Mouse (Mus musculus): ENCODE measurements at regions not wholly inside any gene's neighbourhood (a gene's known extent, or its start where the extent isn't known, plus 50 kb on each side); places are given as distances from the start of the nearest gene placed in this dataset.
A peak's percentile ranks its signal among the peaks of the same experiment; 100 is the strongest.

DNA sequence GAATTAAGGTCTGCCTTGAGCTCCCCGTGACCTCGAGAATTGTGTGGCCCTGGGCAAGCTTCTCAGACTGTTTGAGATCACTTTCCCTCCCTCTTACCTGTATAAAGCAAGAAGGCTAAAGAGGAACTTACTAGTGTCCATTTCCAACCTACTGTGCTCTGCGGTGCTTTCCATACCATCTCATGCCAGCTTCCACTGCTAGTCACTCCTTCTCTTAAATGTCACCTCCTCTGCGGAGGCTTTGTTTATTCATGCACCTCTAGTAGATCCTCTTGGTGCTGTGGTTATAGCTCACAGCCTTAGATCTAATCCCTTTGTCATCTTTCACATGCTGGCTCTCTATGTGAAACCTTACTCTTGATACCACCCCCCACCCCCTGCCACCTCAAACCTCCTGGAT lies 2310.3 kb upstream of the Lrrc6 start:
- DNase-seq (ENCODE audit: low spot score) = no peak

DNA sequence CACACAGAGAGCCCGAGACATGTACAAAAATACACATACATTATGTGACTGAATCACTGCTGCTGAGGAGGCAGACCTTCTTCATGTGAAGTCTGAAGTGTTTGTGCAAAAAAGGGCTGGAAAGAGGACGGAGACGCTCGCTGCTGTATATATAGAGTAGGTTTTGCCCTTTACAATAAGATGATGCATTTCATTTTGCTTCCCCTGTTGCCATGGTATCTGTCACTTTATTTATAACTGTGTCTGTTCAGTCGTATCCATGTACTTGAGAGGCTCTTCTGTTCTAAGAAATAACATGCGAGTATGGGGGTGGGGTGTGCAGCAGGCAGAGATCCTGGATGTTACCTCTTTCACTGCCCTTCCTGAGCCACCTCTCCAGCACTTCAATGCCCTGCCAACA lies 2309.9 kb upstream of the Lrrc6 start:
- no peak for DNase-seq (ENCODE audit: low spot score)

DNA sequence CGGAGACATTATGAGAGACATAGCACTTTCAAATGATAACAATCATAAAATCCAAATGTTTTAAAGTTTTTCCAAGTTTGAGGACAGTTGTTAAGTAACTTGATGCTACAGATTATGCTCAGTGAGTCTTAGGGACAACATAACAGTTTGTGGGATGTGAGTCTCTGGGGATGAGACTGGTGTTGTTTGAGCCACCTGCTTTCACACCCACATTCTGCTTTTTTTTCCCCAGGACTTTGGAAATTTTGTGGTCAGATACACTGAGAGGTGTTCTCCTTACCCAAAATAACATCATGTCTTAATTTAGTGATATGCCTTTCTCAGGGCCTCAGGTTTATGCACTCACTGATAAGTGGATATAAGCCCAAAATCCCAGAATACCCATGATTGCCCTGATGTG lies 2307.5 kb upstream of the Lrrc6 start:
- DNase-seq (ENCODE audit: low spot score) = no peak

DNA sequence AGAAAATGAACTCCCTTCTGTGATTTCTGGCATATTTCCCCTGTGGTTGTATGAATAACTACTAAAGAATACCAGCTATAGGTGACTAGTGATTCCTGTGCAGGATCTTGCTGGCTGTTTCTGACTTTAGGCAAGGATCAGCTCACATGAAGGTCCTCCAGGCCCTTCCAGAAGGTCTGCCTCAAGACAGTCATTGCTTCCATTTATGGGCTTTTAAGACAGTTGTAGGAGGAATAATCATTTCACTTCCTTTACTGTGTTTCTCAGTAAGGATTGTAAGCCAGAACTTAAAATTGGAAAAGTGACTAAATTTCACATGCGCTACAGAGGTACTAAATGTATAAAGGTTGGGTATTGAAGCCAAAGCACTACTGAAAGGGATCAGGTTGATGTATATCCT lies 2303.5 kb upstream of the Lrrc6 start:
- no peak for DNase-seq (ENCODE audit: low spot score)

DNA sequence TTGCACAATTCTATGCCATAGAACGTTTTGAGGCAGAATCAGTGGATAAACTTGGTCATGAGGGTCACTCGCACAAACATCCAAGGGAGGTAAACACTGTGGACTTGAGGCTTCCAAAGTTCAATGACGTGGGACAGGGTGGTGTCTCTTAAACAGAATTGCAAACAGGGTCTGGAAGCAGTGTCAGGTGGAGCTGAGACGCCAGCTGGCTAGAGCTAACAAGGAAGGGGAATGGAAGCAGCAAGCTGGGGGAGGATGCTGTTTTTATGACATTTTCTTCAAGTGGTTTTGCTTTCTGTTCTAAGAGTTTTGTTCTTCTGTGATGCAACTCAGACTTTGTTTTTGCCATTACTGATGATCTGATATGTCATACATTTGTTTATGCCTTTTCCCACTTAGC lies 2301.1 kb upstream of the Lrrc6 start:
- no peak for DNase-seq (ENCODE audit: low spot score)

DNA sequence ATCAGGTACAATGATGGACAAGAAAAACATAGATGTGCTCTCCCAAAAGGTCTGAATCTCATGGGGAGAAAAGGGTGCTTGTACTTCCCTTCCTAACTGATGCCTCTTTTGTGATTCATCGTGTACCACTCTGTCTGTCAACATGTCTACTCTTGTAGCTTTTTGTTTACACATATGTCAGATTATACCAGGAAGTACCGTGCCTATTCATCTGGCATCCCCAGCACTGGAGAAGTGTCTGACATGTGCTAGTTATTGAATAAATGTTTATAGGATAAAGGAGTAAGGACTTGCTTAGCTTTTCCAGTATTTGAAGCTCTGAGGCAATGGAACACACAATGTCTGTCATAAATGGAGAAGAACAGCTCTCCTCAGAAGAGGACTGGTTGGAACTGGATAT lies 2296.7 kb upstream of the Lrrc6 start:
- DNase-seq (ENCODE audit: low spot score) = no peak

DNA sequence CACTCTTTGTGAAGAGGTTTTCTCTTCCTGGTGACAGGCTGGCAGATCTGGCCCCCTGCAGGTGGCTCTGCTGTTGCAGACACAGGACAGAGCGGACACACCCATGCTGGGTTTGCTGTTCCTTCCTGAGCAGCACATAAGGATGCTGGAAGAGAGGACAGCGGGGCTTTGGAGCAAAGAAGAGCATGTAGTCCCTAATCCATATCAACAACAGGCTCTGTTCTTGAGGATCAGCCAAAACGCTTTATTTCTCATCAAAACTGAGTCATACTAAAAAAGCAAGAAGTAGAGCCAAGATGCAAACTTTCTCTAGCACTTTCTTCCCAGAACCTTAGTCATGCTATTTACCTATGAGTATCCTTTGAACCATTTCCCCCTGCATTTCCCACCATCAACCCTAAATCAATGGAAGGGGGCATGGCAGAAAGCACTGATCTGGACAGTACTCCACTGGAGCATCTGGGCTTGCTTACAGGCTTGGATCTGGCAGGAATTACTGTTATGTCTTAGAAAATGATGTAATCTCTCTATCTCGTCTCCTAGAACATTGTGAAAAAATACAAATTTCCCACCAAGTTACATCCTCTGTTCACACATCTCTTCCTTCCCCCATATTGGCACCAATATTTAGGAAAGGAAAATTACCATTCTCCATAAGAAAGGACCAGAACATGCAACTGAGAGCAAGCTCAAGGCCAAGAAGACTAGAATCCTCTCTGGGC lies 2294.7 kb upstream of the Lrrc6 start:
- no peak for DNase-seq (ENCODE audit: low spot score)

DNA sequence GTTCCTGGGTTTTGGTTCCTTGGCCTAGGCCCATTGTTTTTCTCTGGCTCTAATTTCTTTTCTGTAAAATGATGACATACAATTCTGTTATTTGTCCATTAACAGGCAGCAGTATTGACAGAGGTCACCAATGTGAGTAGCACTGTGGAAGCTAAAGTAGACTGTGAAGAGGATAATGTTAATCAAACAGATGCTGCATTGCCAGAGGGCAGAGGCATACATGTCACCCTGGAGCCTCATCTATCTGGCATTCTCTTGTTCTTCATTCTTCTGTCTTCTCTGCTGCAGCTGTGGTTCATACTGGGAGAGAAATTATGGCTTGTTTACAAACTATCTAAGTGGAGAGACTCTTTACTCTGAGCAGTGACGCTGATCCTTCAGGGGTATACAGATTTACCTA lies 2259.2 kb upstream of the Lrrc6 start:
- no peak for DNase-seq (ENCODE audit: low spot score)

DNA sequence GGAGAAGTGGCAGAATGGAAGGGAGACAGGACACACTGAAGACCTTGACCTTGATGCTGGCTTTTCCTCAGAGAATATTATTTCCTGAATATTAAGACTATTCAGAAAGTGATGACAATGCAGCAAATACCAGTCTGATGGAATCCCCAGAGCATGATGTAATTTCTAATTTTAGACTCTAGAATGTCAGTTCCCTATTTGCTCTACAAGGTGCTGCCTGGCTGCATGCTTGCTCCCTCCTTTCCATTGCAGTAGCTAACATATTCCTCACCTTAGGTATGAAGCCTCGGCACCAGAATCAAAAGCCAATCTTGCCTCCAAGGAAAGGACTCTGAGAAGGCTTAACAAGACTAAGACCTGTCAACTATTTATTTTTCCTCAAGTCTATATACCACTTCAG lies 2254.5 kb upstream of the Lrrc6 start:
- DNase-seq (ENCODE audit: low spot score) = no peak

DNA sequence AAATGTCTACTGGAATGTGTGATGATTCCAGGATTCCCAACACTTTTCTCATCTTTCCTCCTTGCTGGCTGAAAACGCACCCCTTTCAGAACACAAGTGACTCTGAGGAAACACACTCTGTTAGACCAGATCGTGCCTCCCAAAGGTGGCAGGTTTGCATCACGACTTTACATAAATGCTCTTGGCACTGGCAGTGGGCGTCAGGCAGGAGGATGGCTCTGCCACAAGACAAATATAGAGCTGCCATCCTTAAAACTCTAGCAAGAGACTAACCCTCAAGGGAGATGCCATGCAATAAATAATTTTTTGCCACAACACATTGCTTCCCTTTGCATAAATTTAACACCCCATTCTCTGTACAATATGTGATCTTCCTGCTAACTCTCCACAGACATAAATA lies 2254.1 kb upstream of the Lrrc6 start:
- no peak for DNase-seq (ENCODE audit: low spot score)

DNA sequence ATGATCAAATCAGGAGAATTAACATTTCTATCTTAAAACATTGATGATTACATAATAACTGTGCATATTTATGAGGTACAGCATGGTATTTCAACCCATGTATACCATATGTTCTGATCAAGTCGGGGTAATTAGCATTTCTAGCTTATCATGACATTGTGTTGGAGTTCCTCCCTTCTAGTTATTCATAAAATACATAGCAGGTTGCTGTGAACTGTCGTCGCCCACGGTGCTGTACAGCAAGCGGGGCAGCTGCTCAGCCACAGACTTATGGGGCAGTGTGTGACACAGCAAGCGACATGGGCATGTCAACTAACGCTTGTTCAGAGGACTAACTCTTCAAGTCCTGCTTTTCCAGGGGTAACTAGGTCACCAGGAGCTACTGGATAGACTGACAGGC lies 2238.6 kb upstream of the Lrrc6 start:
- DNase-seq (ENCODE audit: low spot score) = no peak

DNA sequence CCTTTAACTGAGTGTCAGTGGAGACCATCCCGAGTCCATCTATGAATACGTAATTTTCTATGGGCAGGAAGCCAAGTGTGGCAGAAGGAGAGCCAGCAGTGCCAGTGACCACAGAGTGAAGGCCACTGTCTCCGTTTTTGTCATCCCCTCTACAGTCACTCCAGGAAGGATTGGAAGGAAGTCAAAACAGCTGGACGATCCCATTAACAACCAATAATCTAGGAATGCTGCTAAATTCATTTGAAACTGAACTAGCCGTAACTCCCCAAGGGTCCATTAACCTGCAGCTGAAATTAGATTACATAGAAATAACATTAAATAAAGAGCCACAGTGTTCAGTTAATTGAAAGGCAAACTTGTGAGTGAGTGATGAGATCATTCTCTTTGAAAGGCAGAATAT lies 2220.5 kb upstream of the Lrrc6 start:
- no peak for DNase-seq (ENCODE audit: low spot score)

DNA sequence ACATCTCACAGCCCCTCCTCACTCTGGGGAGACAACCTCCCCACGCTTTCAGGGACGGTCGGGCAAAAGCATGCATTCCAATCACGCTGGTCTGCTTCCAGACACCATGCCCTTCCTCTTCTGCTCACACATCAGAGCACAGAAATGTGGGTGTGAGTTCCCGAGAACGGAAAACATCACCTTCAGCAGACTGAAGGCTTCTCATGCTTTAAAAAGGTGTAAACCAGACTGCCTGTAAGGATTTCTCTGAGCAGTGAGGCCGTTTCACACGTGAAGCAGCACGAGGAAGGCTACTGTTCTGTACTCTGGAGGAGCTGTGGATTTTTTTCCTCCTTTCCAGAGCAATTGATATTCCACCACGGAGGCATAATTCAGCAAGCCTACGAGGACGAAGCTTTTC lies 2218.8 kb upstream of the Lrrc6 start:
- DNase-seq (ENCODE audit: low spot score) = no peak

DNA sequence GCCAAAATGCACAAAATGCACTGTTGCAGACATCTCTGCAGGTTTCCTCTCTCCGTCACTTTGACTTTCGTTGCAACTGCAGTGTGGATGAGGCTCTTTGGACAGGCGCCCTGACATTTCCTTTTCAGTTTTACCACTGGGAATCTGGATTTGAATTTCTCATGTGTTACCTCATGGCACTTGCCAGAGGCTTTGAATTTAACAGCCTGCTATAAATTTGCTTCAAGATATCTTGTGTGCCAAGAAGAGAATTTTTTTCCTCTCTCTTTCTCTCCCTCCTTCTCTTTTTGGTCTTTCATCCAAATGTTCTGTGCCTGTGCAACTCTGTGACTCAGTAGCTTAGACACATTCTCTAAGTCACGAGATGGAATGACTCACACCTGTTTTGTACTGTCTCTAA lies 2213.6 kb upstream of the Lrrc6 start:
- no peak for DNase-seq (ENCODE audit: low spot score)

DNA sequence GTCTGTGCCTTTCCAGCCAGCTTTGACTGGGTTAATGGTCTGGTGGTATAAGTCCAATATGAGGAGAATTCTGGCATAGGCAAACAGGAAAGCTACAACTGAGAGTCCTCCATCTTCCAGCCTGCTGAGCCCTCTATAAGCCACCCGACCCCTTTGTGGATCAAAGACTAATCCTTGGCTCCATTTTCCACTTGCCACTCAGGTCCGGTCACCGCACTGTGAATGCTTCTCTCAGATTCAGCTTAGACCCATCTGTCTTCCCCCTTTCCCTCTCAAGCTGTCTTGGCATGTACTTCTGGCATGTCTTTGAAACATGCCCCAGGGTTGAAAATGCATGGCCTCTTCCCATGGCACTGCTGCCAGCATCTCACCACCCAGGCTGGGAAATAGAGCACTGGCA lies 2206.6 kb upstream of the Lrrc6 start:
- no peak for DNase-seq (ENCODE audit: low spot score)

DNA sequence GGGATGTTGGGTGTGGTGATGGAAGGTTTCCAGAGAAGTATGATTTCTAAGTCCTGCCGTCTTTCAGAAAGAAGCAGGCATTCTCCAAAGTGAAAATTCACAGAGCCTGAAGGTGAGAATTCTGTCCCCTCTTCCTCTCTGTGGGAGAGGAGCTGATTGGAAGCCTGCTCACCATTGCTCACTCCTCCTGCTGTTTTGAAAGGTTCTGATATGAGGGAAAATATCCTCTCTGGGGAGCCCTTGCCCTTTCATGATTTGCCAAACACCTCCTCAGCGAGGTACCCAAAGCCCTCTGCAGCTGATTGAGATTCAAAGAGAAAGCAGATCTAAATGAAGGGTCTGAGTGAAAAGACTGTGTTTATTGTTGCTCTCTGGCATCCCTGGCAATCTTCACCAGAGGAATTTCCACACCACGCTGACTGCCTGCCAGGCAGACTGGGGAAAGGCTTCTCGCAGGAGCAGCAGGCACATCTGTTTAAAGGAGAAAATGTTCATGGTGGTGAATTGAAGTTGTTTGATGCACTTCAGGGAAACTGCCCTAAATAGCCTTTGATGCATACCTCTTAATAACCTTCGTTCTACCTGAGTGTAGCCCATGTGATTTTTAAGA lies 2194.4 kb upstream of the Lrrc6 start:
- no peak for DNase-seq (ENCODE audit: low spot score)

DNA sequence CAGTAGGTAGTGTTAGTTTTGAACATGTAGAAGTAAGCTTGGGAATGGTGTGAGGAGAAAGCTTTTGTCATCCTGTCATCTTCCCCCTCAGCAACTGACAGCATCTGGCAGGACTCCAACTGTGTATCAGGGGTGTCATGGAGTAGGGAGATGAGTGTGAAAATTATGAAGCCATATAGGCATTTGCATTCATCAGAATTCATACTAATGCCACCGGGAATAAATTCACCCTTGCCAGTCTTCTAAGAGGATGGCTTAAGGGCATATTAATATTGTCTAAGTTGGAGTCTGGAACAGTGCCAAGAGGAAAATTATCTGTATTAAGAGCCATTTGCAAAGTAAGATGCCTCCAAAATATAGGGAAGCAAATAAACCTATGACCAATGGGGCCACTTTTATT lies 2166.8 kb upstream of the Lrrc6 start:
- no peak for DNase-seq (ENCODE audit: low spot score)

DNA sequence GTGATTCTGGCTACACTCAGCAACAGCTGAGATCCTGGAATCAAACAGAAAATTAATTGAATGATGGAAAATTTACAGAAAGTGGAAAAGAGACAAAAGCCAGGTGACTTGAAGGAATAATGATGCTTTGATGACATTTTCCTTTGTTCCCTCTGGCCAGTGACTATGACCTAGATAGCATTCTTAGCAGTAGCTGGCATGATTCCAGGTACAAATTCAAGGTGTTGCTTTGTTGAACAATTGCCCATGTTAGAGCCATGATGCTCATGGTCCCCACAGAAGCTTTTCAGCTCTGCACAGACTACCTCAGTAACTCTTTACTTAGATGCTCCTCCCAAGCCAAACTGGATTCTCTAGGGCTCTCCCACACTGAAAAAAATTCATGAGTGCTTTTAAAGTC lies 2164.6 kb upstream of the Lrrc6 start:
- no peak for DNase-seq (ENCODE audit: low spot score)

DNA sequence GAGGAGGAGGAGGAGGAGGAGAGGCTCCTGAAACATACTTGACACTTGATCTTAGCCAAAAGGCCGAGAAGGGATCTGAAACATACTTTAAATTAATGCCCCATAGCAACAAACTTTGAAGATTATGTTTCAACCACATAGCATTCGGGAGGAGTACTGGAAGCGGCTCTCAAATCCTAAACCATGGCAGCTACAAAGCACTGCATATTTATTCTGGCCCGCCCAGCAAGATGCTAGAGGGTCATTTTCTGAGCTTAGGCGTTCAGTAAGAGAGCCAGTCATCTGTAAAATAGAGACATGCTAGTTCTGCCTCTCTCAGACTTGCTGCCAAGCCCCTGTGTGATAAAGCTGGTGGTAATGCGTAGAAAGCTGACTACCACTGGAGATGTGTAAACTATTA lies 2156.0 kb upstream of the Lrrc6 start:
- DNase-seq (ENCODE audit: low spot score) = no peak

DNA sequence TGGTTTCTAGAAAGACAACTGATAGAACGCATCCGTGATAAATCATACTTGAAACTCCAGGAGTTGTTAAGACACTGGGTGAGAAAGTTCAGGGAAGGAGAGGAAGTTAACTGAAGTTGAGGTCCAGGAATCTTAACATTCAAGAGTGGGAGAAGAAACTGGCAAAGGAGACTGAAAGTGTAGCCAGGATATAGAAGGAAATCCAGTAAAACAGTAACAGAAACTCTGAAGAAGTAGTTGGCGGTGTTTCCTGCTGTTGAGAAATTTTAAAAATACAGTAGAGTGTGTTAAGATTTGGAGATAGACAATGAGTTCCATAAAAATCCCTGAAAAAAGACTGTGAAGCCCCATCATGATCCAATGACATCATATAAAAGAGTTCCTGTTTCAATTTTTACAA lies 2154.3 kb upstream of the Lrrc6 start:
- no peak for DNase-seq (ENCODE audit: low spot score)

DNA sequence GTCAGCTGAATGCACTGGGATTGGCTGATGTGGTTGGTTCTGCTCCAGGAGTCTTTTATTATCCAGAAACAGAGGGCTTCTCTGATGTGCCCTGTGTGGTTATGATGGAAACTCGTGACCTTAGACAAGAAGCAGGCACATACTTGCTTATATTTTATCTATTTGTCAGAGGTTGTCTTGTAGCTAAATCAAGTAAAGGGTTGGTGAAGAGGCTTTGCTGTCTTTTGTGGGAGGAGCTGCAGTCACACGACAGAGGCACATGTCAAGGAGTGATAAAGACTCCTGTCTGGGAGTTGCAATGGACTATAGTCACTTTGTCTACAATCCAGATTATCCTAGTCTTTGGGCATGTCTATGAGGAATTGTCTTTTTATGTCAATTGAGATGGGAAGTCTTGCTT lies 2149.9 kb upstream of the Lrrc6 start:
- no peak for DNase-seq (ENCODE audit: low spot score)

DNA sequence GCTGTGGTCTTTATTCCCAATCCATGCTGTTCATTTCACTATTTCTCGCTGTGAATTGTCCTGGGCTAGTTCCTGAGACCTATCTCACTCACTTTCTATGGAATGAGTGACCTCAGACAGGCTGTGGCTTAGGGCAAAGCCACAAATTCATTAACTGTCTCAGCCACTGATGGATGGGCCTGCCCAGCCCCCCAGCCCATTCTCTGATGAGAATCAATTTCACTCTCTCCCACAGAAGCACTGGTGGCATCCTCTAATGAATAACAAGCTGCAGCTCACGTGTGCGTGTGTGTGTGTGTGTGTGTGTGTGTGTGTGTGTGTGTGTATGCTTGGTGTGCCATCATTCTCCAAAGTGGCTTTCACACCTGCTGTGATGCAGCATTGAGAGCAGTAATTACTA lies 2149.3 kb upstream of the Lrrc6 start:
- DNase-seq (ENCODE audit: low spot score) = no peak

DNA sequence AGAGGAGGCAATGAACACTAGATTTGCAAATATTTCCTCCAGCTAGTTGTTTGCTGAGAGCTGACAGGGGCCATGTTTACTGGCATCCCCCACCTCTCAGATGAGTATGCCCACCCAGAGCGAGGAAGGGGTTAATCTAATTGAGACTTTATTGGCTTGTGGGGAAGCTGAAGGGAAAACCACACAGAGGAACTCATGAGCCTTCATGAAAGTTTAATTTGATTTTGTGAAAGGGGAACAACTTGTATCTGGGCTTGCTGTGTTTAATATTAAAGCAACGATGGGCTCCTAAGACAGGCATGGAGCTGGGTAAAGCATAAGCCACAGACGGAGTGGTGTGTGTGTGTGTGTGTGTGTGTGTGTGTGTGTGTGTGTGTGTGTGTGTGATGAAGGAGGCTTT lies 2146.2 kb upstream of the Lrrc6 start:
- no peak for DNase-seq (ENCODE audit: low spot score)

DNA sequence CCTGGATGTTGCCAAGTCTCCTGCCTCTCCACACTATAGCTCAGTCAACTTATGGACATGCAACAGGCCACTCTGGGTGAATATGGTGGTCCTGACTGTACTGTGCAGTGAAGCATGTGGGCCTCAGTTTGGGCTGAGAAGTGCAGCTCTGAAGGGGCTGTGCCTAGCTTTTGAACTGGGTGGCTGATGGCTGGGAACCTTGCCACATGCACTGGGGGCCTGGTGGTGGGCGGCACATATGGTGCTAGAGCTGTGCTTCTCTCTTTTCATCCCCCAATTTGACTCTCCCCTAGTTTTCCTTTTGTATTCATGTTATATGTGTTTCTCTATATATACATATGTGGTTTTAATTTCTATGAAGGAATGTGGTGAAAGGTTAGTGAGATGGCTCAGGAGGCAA lies 2144.2 kb upstream of the Lrrc6 start:
- peak; percentile 27 for DNase-seq (ENCODE audit: low spot score)
